Mouse (Mus musculus) hindbrain, postnatal 0 days (tissue): Measurements from ENCODE around the gene Asic4. TPM values are rescaled to one million over a fixed set of nuclear protein-coding genes. Genes with fewer than 3 reads are reported as not detected.

Source experiments
- ATAC-seq: fragments of 200-750 bp; cut with Nextera tagmentation; 2 replicates; pipeline ENCODE4 v1.8.0; 2017; ENCODE audit warnings: mild to moderate bottlenecking, moderate TSS enrichment, moderate library complexity
- DNase-seq: peaks from one replicate; pipeline ENCODE4 v3.0.0-alpha.2; 2015; ENCODE audit warnings: low spot score
- H3K27ac ChIP-seq: fragments of 300-500 bp; sonication (generic); 2 replicates; pipeline ENCODE4 v1.5.1; 2014; ENCODE audit warnings: mild to moderate bottlenecking
- H3K27me3 ChIP-seq: fragments of 300-500 bp; sonication (generic); 2 replicates; pipeline ENCODE4 v1.6.1; 2014; ENCODE audit warnings: low read length, mixed read lengths; ENCODE audit not compliant: insufficient read depth
- H3K36me3 ChIP-seq: fragments of 300-500 bp; sonication (generic); 2 replicates; pipeline ENCODE4 v1.6.1; 2014; ENCODE audit warnings: low read length, mixed read lengths; ENCODE audit not compliant: insufficient read depth
- H3K4me1 ChIP-seq: fragments of 300-500 bp; sonication (generic); 2 replicates; pipeline ENCODE4 v1.6.1; 2014; ENCODE audit warnings: antibody characterized with exemption, low read length, mixed read lengths; ENCODE audit not compliant: insufficient read depth
- H3K4me2 ChIP-seq: fragments of 300-500 bp; sonication (generic); 2 replicates; pipeline ENCODE4 v1.6.1; 2014; ENCODE audit warnings: low read depth, mild to moderate bottlenecking, low read length, moderate library complexity, mixed read lengths
- H3K4me3 ChIP-seq: fragments of 300-500 bp; sonication (generic); 2 replicates; pipeline ENCODE4 v1.5.1; 2014; ENCODE audit warnings: low read length
- H3K9ac ChIP-seq: fragments of 300-500 bp; sonication (generic); replicated peaks from 2 replicates; pipeline ENCODE4 v1.6.1; 2014; ENCODE audit warnings: mild to moderate bottlenecking, low read length, moderate library complexity, mixed read lengths
- H3K9me3 ChIP-seq: fragments of 300-500 bp; sonication (generic); 2 replicates; pipeline ENCODE4 v1.6.1; 2016; ENCODE audit warnings: low read length, mixed read lengths
- CTCF ChIP-seq: IDR thresholded peaks from 2 replicates; pipeline ENCODE4 v1.5.1; 2016; ENCODE audit warnings: antibody characterized with exemption, control low read depth, low read depth
- WGBS: fragments of 180-500 bp; shearing (Covaris S2); extraction: QIAGEN DNeasy Blood & Tissue Kit; methylation state at CpG from one replicate; pipeline ENCODE4 v1.1.7; 2014; 5-methylcytosine and 5-hydroxymethylcytosine counted together
- polyA plus RNA-seq: library from polyadenylated mRNA; unstranded; fragments of >200 nt; fragmentation: Nextera tagmentation; extraction: Ambion mirVana; gene quantifications from 2 replicates; pipeline ENCODE4 v1.2.1, GENCODE M21; 2015
- total RNA-seq: library from RNA; depleted of rRNA; stranded (reverse); fragments of >200 nt; gene quantifications from 2 replicates; pipeline ENCODE4 v1.2.3, GENCODE M21; 2014

Gene Asic4
- total and polyA plus RNA-seq, 2 experiments from 2014 or later = 21.0 to 74.1 TPM

DNA sequence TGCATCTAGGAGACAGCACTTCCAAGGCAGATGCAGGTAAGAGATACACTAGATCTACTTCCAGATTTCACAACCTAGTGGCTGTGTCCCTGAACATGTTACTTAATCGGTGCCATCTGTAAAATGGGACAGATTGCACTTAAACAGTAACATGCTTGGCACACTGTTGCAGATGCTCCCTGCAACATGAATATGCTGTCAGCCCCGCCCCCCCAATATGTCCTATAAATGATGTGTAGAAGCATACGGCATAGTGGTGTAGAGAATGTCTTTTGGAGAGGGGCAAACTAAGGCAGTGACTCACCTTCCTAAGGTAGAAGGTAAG lies 27.7 kb downstream of the Asic4 start:
- Histone ChIP-seq H3K4me3 (peak overlapping the region; percentile 61), H3K36me3 (peaks cover 35% of the 10 kb centered on the region), H3K9me3 (no peaks in the 10 kb centered on the region), H3K4me1 (peaks cover 9% of the 10 kb centered on the region; the same call in 1 of the 2 replicates), H3K9ac (peak overlapping the region; percentile 80; the same call in 1 of the 2 replicates), H3K4me2 (peak overlapping the region; percentile 78), H3K27ac (no peak overlapping the region), H3K27me3 (no peaks in the 10 kb centered on the region)
- WGBS = 52% methylated on average over 3 of the region's 3 CpGs
- TF ChIP-seq CTCF = no peak
- no peak for DNase-seq
- ATAC-seq = no peak

GRCm38 (mm10) chr1:75478497-75478896 lies 28.3 kb downstream of the Asic4 start:
- Histone ChIP-seq H3K27me3 (no peaks in the 10 kb centered on the region), H3K4me1 (peaks cover 9% of the 10 kb centered on the region; the same call in 1 of the 2 replicates), H3K9ac (peak overlapping the region; percentile 80), H3K4me2 (peak overlapping the region; percentile 78), H3K27ac (peak overlapping the region; percentile 79), H3K9me3 (no peaks in the 10 kb centered on the region), H3K4me3 (peak overlapping the region; percentile 61), H3K36me3 (peaks cover 40% of the 10 kb centered on the region)
- DNase-seq (peak; percentile 25), ATAC-seq (no peak)
- under 1% methylated on average over 19 of the region's 25 CpGs for WGBS
- TF ChIP-seq CTCF = no peak

DNA sequence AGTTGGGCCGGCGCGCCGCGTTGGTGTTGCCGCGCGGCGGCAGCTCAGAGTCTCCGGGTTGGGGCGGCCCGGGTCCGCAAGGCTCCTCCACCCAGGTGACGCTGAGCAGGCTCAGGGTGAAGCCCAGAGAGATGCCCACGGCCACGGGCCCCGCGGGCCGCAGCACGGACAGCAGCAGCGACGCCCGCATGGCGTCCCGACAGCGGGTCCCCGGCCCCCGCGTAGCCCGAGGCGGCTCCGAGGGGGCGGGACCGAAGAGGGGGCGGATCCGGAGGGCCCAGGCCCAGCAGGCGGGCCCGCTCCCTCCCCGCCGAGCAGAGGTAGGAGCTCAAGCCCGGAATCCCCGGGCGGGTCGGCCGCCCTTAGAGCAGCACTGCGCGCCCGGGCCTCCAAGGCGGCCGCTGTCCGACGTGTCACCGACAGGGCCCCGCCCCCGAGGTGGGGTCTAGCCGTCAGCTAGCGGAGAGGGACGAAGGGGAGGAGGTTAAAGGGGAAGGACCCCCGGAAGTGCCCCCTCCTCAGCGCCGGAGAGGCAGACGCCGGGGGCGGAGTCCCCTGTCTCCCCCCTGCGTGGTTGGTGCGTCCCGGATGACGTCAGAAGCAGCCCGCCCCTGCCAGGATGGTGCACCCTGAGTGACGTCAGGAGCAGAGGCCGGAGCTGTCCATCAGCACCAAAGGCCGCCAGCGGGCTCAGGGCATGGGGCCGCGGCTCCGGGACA lies 28.8 kb downstream of the Asic4 start, which contains the start of the genes Chpf and Tmem198:
TSS of gene Chpf (minus strand) at position 392 of the 719 bp plus-strand sequence.
TSS of gene Tmem198 (plus strand) at position 617 of the 719 bp plus-strand sequence.
- Histone ChIP-seq H3K9me3 (no peaks in the 10 kb centered on the region), H3K27ac (peak within 1 kb of the TSS; percentile 79), H3K4me2 (peak within 1 kb of the TSS; percentile 78), H3K4me1 (peaks cover 9% of the 10 kb centered on the region; the same call in 1 of the 2 replicates), H3K9ac (peak within 1 kb of the TSS; percentile 80), H3K4me3 (peak within 1 kb of the TSS; percentile 61), H3K27me3 (no peaks in the 10 kb centered on the region), H3K36me3 (peaks cover 37% of the 10 kb centered on the region)
- ATAC-seq (peak; percentile 94), DNase-seq (peak; percentile 99)
- WGBS = under 1% methylated on average over 67 of the region's 76 CpGs
- TF ChIP-seq CTCF = no peak; the same call in 1 of the 2 replicates

- ATAC-seq = no peak
- H3K36me3 ChIP-seq = peaks cover 37% of the 10 kb centered on the region
- H3K27ac ChIP-seq = peak overlapping the region; percentile 79
- H3K4me1 ChIP-seq = peaks cover 9% of the 10 kb centered on the region; the same call in 1 of the 2 replicates
- no peaks in the 10 kb centered on the region for H3K27me3 ChIP-seq
- WGBS = under 1% methylated on average over 19 of the region's 24 CpGs
- peak overlapping the region; percentile 78 for H3K4me2 ChIP-seq
- H3K9me3 ChIP-seq = no peaks in the 10 kb centered on the region
- peak overlapping the region; percentile 61 for H3K4me3 ChIP-seq
- no peak; the same call in 1 of the 2 replicates for TF ChIP-seq CTCF
- H3K9ac ChIP-seq = peak overlapping the region; percentile 80
- peak; percentile 32 for DNase-seq
Measured at GRCm38 (mm10) chr1:75479635-75479989, 29.4 kb downstream of the Asic4 start.

DNA sequence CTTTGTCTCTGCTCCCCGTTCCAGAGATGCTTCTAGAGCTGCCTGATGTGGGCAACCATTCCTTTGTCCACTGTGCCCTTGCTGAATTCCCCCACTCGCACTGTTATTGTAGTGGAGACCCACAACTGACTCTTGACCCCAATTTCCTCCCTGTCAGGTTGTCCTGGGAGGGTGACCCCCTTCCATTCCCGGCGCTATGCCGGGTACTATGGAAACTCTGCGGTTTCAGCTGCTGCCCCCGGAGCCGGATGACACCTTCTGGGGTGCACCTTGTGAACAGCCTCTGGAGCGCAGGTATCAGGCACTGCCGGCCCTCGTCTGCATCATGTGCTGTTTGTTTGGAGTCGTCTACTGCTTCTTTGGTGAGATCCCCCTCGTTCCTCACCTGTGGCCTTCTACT lies 29.8 kb downstream of the Asic4 start:
- TF ChIP-seq CTCF = no peak
- Histone ChIP-seq H3K4me1 (peaks cover 9% of the 10 kb centered on the region; the same call in 1 of the 2 replicates), H3K9me3 (no peaks in the 10 kb centered on the region), H3K4me3 (peak overlapping the region; percentile 61), H3K27ac (peak overlapping the region; percentile 79), H3K36me3 (peaks cover 37% of the 10 kb centered on the region), H3K9ac (peak overlapping the region; percentile 80), H3K4me2 (peak overlapping the region; percentile 78), H3K27me3 (no peaks in the 10 kb centered on the region)
- ATAC-seq (no peak), DNase-seq (no peak)
- 10% methylated on average over 13 of the region's 13 CpGs for WGBS

DNA sequence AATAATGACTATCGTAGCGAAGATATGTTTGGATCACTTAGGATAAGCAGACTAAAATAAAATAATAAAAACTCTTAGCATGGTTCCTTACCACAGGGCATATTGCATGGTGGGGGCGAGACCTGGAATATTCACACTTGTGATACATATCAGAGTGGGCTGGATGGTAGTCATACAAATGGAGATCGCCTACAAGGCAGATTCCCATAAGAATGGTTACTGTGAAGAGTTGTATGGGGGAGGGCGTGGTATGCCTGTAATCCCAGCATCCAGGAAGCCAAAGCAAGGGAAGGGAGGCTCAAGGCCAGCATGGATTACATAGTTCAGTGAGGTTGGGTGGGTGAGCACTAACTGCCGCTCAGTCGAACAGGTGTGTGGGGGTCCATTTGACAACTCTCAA lies 30.5 kb downstream of the Asic4 start:
- Histone ChIP-seq H3K36me3 (peaks cover 34% of the 10 kb centered on the region), H3K4me1 (peaks cover 9% of the 10 kb centered on the region; the same call in 1 of the 2 replicates), H3K4me2 (peak overlapping the region; percentile 78), H3K9me3 (no peaks in the 10 kb centered on the region), H3K27me3 (no peaks in the 10 kb centered on the region), H3K27ac (no peak overlapping the region), H3K9ac (peak overlapping the region; percentile 80; the same call in 1 of the 2 replicates), H3K4me3 (peak overlapping the region; percentile 61)
- ATAC-seq = no peak
- 85% methylated on average over 7 of the region's 7 CpGs for WGBS
- no peak for DNase-seq
- no peak for TF ChIP-seq CTCF
